Mouse (Mus musculus) R1 (cell line): ENCODE results near the gene Lenep.

Experiments used
- DNase-seq: peaks from one replicate; pipeline ENCODE4 v3.0.0-alpha.2; 2018; ENCODE audit warnings: low read depth, low spot score

The Lenep gene

DNA sequence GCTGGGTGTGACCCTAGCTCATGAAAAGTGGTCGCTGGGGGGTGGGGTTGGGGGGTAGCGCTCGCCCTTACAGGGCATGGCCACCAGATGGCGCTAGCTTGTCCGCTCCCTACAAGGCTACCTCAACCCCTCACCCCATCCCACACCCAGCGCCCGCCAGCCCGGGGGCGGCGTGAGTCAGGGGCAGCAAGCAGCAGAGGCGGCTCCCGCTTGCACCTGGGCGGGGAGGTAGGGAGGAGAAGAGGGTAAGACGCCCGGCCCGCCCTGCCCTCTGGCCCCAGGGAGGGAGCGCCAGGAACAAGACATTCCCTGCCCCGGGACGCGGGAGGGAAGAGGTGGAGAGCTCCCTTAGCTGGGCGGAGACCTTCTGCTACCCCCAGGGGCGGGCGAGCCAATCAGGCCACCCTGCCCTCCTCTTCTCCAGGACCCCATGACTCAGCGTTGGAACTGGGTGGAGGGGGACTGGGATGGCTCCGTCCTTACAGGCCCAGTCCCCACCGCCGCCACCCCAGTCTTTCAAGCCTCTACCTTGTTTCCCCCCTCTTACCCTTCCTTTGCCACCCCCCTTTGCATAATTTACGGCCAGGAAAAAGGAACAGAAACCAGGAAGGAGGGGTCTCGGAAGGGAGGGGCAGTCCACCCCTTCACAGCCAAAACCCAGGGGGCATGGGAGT, 24.1 kb downstream of the Lenep start:
- peak; percentile 92 for DNase-seq

DNA sequence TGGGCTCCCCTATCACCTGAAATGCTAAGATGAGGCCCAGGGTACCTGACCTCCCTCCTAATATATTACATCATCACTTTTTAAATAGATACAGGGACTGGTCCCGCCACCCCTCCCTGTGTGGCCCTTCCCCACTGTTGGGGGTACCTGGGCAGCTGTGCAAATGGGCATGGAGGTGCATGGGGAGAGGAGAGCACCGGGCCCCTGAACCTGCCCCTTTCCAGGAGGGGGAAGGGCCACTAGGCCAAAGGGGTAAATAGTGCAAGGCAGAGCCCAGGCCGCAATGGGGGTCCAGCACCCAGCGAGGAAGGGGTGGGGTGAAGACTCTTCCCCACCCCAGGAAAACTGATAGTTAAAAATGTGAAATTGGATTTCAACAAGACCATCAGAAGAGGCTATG, 24.8 kb downstream of the Lenep start:
- no peak for DNase-seq

DNA sequence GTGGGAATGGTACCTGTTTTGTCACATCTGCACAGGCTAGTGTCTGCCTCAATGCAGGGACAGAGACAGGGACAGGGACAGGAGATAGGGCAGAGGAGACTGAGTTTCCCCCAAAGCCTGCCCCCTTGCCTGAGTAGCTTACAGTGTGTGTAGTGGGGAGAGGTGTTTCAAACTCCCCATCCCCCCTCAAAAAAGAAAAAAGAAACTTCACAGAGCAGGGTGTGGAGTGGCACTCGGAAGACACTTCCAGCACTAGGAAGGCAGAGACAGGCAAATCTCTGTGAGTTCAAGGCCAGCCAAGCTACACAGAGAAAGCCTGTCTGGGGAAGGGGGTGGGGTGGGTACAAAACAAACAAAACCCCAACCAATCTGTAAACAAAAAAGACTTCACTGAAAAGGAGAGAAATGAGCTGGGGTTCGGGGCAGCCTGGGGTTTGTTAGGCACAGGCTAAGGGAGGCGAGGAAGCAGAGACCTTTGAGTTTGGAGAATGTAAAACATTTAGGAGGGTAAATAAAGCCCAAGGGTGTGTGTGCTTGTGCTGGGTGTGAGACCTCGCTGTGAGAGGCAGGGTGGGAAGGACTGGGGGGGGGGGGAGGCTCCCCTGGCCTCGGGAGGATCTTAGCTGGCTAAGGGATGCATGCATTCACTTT, 28.9 kb downstream of the Lenep start:
- peak; percentile 82 for DNase-seq

DNA sequence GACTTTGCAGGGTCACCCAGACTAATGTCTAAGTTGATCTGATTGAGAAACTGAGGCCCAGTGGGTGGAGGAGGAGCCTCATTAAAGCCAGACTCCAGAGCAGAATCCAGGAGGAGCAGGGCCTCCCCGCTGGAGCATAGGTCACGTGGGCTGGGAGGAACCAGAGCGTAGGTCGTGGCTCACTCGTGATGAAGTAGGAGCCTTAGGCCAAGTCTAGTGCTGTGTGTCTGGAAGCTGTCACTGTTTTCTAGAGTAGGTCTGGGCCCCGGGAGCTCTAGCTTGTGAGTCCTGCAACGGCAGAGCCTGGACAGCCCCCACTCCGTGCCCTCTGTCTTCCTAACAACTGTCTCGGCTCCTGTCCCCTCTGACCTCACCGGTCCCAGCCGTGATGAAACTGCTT, 35.3 kb downstream of the Lenep start:
- peak; percentile 44 for DNase-seq

DNA sequence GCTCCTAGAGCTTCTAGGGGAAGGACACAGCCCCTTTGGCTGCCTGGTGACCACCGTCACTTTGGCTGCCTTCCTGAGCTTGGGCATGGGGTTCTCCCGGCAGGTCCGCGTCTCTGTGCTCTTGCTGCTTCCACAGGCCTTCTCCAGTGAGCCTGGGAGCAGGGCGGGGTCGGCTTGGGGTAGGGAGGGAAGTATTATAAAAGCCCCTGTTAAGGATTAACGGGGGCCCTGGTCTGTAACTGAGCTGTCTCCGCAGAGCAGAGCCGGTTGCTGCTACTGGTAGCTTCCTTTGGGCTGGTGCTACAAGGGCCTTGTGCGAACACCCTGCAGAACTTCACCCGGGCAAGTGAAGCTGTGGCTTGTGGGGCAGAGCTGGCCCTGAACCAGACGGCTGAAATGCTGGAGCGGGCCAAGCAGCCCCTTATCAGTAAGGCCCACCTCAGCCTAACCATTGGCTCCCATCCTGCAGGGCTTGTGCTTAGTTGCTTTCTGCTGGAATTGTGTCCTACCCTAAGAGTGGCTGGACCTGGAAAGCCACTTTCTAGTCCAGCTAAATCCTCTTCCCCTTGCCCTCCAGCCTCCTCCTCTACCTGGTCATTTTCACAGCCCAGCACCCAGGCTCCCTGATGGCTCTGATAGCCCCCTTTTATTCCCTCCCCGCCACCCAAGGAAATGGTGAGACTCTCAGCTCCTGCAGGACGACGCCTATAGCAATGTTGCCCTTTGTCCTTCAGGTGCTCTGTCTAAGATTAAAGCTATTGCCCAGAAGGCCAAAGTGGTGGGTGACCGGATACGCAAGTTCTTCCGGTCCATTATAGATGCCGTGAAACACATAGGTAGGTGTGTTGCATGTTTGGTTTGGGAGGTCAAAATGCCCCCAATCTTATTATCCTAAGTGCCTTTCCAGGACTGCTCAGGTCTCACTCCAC, 36.8 kb downstream of the Lenep start:
- DNase-seq = no peak

DNA sequence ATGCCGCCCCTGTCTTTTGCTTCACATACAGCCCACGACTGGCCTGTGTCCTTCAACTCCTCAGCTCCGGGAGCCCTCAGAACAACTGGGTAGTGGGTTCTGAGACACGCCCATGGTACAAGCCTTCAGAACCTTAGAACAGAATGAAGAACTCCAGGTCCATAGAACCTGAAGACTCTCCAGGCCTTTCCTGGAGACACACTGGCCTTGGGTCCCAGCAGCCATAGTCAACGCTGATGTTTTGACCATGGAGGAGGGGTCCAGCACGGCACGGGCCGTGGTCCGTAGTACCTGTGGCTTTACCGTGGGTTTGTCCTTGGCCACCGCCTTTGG, 37.5 kb downstream of the Lenep start, which contains the start of gene Dcst1:
TSS of gene Dcst1 (minus strand) at position 101 of the 333 bp plus-strand sequence.
- DNase-seq = no peak

DNA sequence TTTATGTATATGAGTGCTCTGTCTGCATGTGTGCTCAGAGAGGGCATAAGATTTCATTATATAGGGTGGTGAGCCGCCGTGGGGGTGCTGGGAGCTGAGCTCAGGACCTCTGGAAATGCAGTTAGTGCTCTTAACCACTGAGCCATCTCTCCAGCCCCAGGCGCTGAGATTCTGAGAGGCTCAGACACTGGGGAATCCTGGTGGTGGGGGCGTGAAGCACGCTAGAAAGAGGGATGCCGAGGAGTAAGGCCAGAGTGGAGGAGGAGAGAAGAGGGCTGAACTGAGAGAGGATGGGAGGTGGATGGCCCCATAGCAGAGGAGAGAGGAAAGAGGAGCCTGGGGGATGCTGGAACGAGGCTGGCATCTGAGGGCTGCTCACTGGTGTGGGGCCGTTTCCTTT, 38.0 kb downstream of the Lenep start:
- peak; percentile 42 for DNase-seq

DNA sequence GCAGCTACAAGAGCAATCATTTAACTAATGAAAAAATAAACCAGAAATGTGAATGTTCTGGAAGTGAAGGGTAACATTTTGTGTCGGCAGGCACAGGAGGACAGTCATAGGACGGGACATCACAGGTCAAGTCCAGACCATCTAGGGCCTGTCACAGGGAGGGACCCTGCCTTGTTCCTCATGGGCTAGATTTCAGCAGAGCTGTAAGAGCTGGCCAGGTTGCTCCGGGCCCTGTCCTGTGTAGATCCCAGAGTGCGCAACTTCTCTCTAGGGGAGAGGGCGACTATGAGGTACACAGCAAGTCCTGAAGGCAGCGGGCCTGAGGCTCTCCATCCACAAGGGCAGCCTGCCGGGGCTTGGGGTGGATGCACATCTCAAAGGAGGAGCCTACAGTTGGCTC, 40.9 kb downstream of the Lenep start, which contains the start of gene Dcst2:
TSS of gene Dcst2 (plus strand) at position 301 of the 400 bp plus-strand sequence.
- DNase-seq = no peak

DNA sequence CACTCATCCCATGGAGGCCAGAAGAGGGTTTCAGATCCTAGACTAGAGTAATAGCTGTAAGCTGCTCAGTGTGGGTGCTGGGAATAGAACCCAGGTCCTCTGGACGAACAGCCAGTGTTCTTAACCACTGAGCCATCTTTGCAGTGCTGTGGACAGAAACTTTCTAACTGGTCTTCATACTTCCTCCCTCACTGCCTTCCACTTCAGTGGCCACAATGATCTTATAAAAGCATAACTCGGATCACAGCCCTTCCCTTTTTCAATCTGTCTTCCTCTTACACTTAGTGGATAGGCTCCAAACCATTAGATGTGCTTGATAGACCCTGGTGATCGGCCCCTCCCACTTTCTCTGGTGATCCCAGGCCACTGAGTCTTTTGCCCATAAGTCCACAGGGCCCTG, 42.4 kb downstream of the Lenep start:
- DNase-seq = no peak

DNA sequence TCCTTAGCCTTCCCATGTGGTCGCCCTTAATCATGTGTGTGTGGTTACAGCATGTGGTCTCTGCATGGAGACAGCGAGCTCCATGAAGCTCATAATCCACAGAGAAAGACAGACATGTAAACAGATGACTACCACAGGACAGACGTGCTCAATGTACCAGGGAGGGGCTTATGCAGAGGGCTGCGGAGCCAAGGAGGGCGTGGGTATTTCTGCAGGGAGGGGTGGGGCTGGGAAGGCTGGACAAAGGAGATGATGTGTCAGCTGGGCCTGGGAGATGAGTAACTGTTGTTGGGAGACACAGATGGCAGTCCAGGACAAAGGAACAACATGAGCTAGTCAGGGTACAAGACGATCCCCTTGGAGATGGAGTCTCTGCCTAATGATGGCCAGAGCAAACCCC, 43.0 kb downstream of the Lenep start:
- DNase-seq = no peak

DNA sequence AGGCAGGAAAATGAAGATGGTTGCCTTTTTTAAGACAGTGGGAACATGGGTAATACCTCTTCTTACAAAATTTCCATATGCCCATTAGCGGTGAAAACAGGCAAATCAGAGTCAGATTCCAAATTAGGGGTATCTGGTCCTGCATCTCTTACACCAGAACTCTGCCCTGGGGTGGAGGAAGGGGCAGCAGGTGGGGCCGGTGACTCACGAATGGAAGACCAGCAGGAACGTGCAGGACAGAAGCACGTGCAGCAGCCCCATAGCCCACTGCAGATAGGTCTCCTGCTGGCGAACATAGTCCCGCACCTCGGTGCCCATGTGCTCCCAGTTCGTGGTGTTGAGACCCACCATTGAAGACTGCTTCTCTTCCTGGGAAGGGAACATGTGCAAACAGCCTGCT, 46.6 kb downstream of the Lenep start:
- no peak for DNase-seq

DNA sequence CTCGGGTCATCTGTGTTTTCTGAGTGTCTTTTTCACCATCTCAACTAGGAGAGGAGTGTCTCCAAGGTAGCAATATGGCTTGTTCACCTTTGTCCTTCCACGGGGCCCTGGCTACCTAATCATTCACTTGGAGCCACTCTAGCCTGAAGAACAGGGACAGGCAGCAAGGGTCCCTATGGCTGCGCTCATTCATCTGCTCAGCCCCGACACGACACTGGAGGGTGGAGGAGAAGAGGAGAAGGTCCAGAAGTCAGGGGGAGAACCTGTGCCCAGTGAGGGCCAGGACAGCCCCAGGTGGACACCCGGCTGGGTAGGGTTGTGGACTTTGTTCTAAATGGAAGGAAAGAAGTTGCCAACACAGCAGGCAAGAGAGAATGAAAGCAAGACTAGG, 47.1 kb downstream of the Lenep start:
- DNase-seq = no peak

DNA sequence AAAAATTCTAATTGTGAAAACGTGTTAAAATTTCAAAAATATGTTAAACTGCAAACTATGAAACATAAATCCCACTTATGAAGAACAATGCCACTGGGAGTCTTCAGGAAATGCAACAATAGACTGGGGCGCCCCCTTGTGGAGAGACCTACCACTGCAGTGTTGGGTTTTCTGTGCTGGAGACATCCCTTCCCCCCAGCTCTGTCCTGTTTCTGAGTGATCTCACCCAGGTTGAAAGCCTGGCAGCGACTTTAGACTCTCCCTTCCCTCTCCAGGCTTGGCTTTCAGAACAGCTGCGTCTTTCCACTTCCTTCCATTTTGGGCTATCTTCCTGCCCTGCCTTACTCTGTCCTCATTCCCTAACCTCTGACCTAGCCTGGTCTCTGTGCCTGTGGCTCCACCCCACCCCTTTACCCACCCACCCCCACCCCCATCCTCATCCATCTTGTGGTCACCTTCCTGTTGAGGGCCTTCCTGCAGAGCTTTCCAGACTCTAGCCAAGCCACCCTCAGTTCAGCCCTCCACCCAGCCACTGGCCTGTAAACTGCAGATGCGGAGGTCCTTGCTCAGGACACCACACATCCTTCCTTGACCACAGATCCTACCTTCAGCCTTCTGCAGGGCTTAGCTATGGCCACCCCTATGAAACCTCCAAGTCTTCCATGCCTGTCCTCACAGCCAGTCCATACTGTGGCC, 47.6 kb downstream of the Lenep start:
- peak; percentile 81 for DNase-seq

DNA sequence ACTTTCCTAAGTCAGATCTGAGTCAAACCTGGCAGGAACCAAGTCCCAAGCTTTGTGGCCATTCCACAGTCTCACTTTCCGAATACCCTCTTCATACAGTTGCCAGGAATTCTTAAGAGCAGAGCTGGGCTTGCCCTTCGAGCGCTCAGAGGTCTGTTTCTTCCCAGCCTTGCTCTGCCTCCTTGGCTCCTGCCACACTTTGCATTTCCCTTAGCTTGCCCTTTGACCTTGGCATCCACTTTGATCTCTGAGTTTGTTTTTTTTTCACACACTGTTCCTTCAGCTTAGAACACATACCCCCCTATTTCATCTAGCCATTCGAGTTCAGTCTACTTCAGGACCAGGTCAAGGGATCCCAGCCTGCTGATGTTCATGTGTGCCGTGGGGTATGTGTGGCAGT, 51.3 kb downstream of the Lenep start:
- DNase-seq = no peak
